Mouse (Mus musculus): ENCODE data around the gene Crebrf.

Gene Crebrf

GRCm38 (mm10) chr17:26778430-26779100, 63.1 kb downstream of the Crebrf start:
- no peak for DNase-seq (ENCODE audit: low spot score in 2 of 2)

DNA sequence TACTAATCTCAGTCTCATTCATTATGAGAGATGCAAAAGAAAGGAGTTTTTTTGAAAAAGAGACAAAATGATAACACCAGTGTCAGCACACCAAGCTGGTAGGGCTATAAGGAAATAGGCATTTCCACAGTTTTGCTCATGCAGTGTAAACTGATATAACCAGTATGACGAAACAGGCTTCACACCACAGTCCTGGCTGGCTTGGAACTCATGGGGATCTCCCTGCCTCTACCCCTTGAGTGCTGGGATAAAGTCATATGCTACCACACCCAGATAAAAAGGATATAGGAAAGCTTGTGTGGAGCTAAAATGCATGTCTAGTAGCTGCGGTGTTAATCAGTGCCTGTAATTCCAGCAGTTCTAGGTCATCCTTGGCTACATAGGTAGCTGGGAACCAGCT, 64.0 kb downstream of the Crebrf start:
- no peak for DNase-seq (ENCODE audit: low spot score in 2 of 2)

DNA sequence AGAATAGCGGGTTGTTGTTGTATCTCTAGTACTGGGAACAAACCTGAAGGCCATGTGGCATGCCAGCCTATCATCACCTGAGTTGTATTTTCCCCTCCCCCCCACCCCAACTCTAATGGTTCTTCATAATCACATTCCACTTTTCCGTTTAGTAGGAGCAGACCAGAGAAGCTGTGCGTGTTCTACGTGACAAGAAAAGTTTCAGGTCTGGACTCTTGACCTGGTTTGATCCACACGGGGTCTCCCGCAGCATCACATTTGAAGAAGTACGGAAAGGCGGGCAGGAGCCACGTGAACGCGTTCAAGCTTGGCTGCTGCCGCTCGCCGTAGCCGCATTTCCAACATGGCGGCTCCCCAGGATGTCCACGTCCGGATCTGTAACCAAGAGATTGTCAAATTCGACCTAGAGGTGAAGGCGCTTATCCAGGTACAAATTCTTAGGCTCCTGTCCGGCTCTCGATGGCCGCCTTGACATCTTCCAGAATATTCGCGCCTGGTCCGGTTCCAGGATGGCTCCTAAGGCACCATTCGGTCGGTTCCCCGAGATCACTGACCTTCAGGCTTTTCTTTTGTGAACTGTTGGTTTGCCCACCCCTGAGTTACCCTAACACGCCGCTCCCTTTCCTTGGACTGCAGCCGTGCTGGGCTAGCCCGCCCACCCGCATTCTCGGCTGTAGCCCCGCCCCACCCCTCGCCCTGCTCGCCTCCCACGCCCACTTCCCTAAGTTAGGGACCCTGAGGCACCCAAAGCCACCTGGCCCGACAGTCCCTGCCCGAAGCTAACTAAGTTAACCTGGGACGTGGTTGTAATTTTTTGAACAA, 65.5 kb downstream of the Crebrf start, which contains the start of gene Bnip1:
TSS of gene Bnip1 (plus strand) at position 317 of the 822 bp plus-strand sequence.
- DNase-seq (ENCODE audit: low spot score in 2 of 2) = peak; percentile 78 to 88

DNA sequence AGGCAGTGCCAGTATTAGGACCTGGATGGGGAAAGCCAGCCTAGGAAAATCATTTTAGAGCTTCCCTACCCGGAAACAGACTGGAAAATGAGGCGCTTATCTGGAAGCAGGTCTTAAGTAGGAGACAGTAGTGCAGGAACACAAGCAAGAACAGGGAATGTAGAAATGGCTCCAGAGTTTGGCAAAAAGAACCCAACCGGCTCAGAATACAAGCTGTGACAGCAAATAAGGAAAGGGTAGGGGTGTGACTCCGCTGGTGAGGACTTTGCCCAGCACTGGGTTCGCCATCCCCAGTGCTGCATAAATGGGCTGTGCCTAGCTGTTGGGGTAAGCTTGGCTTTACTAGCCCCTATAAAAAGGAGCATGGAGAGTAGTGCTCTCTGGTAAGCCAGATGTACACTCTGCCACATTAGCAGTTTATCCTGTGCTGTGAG, 66.2 kb downstream of the Crebrf start:
- no peak for DNase-seq (ENCODE audit: low spot score in 2 of 2)

DNA sequence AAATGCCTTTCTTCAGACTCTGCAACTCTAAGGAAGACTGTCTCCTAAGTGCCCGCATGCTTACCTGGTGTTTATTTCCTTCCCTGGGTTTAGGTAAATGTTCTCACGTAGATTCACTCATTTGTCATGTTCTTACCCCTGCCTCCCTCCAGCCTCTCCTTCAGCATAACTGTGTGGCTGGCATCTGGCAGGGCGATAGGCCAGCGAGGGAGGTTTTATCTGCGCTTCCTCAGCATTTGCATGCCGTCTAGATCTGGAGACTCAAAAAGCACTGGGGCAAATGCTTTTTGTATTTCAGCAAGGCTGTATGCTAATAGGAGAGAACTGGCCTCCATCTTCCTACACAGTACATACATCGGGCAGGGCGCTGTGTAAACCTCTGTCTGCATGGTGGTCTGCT, 69.1 kb downstream of the Crebrf start:
- DNase-seq (ENCODE audit: low spot score in 2 of 2) = peak in 1 of 2 experiments; percentile 61

- peak in 1 of 2 experiments; percentile 16 for DNase-seq (ENCODE audit: low spot score in 2 of 2)
Measured at GRCm38 (mm10) chr17:26786586-26786985, 71.1 kb downstream of the Crebrf start.

DNA sequence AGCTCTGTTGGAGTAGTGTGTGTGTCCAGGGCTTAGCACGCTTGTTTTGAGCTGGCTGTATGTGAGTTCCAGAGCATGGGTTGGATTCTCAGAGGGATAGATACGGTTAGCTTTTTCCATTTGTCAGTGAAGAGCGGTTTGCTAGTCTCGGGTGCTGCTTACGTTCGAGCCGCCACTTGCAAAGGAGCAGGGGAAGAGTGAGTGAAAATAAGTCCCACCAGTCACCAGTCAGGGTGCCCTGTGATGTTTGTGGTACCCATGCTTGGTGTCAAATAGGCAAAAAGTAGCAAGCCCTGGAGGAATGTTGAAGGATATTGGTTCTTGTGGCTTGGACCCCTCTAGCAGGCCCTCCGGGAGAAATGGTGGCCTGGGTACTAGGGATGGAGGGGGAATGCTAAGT, 73.5 kb downstream of the Crebrf start:
- peak in 1 of 2 experiments; percentile 9 for DNase-seq (ENCODE audit: low spot score in 2 of 2)

DNA sequence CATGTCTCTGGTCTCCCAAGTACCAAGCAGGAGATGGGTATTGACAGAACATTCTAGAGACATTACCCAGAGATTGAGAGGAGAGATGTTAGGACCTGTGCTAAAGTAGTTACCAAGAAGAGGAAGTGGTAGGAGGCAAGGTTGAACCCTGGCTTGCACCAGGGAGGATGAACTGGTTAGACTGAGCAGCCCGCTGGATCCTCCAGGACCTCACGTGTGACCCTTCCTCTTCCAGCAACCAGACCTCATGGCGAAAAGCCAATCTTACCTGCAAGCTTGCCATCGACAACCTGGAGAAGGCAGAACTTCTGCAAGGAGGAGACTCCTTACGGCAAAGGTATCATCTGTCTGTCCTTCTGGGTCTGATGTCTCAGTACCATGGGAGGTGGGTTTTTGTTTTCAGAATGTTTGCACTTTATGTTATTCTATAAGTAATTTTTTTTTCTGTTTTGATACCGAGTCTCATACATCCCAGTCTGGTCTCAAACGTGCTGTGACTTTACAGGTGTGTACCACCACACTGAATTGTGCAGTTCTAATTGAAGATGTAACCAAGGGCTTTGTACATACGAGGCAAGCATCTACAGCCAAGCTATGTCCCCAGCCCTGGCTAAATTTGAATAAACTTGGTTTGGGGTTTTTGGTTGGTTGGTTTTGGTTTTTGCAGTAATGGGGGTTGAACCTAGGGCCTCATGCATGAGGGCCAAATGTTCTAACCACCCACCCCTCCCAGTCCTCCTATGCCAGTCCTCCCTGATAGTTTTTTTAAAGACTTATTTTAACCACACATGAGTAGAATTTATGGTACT, 74.2 kb downstream of the Crebrf start:
- DNase-seq (ENCODE audit: low spot score in 2 of 2) = peak in 1 of 2 experiments; percentile 21

- DNase-seq (ENCODE audit: low spot score in 2 of 2) = peak in 1 of 2 experiments; percentile 41
Measured at GRCm38 (mm10) chr17:26790269-26791214, 75.1 kb downstream of the Crebrf start.

DNA sequence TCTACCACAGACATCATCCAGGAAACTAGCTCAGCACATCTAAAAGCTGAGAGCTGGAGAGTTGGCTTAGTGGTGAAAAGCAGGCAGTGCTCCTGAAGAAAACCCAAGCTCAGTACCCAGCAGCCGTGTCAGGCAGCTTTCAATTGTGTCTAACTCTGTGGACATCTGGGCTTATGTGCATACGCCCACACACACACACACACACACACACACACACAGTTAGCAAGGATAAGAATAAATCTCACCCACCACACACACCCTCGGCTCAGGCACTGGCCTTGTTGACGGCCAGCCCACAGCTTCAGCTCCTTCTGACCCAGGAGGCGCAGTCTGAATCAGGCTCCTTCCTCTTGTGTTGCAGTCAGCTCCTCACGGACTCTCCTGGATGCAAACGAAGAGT, 76.1 kb downstream of the Crebrf start:
- peak in 1 of 2 experiments; percentile 19 for DNase-seq (ENCODE audit: low spot score in 2 of 2)

GRCm38 (mm10) chr17:26792096-26792495, 76.6 kb downstream of the Crebrf start:
- DNase-seq (ENCODE audit: low spot score in 2 of 2) = peak in 1 of 2 experiments; percentile 13

DNA sequence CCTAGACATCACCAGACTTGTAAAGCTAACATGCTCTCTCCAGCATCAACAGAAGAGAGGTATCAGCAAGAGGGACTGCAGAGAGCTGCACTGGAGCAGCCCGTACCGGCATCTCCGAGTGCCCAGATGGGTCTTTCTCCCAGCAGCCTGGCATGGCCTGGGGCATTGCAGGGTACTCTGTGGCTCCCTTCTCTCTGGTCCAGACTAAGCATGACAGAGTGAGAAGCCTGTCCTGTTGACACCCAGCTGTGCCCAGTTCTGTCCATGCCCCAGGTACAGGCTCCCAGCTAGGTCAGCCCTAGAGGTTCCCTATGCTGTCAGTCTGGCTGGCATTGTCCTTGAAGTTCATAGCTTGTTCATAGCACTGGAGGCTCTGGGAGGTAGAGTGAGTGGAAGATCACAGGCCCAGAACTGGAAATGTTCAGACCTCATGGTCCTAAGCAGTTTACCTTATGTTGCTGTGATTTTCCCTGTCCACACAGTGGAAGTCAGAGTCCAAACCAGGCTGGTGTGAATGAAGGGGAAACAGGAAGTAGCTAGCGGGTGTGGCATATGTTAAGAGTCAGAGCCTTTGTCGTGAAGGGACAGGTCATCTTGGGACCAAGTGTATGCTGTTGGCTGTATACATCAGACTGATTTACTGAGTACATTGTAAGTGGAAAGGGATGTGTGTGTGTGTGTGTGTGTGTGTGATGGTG, 77.8 kb downstream of the Crebrf start:
- DNase-seq (ENCODE audit: low spot score in 2 of 2) = peak in 1 of 2 experiments; percentile 11

DNA sequence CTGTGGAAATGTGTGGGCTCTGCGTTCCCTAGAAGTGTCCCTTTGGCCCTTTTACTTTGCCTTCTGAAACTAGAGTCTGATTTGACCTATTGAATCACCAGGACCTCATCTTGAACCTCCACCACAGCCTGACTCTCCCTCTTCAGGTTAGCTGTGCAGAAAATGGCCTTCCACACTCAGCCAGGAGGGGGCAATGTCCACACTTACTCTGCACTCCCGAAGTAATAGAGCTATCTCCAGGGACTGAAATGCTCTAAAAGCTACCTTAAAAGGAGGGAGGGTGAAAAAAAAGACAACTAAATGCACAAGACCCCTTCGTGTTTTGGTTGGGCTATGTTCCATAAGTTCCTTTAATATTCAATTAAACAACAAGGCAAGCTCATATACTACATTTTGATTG, 79.3 kb downstream of the Crebrf start:
- peak in 1 of 2 experiments; percentile 73 for DNase-seq (ENCODE audit: low spot score in 2 of 2)

- peak in 1 of 2 experiments; percentile 5 for DNase-seq (ENCODE audit: low spot score in 2 of 2)
Measured at GRCm38 (mm10) chr17:26795386-26795785, 79.9 kb downstream of the Crebrf start.

DNA sequence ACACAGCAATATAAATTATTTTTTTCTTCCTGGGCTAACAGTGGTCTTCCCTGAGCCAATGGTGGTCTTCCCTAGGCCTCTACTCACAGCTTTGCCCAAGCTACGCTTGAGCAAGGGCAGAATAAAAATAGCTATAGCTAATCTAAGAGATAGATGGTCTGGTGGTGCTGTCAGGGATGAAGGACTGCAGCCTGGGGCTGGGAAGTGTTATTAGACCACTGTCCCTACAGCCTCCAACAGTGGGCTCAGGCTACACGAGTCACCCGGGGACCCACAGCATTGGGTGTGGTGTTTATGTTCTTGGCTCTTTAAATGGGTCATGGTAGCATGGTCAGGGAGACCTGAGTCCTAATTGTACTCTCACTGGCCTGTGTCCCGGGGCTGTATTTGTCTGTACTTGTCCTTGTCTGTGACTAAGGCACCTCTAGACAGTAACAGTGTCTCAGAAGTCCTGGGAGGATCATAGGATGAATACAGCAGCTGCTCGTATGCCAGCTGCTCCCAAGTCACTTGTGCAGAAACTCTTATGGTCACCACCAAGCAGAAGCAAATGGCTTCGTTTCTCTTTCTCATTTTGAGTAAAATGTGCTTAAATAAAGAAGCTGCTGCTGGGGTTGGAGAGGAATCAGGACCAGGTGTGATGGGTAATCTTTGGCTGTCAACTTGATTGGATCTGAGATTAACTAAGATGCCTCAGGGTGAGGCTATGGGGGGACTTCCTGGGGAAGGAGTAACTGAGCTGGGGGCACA, 82.1 kb downstream of the Crebrf start:
- DNase-seq (ENCODE audit: low spot score in 2 of 2) = peak in 1 of 2 experiments; percentile 6

DNA sequence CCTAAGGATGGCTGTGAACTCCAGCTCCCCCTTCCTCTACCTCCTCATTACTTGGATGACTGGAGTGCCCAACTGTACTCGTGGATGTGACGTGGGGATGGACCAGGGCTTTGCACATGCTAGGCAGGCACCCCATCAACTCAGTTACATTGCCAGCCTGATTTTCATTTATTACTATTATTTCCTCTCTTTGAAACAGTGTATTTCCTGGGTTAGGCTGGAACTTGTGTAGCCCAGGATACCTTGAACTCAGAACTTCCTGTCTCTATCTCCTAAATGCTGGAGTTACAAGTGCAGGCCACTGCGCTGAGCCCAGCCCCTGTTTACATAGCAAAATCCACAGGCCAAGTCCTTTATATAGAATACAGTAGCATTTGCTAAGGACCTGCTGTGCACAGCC, 87.4 kb downstream of the Crebrf start:
- DNase-seq (ENCODE audit: low spot score in 2 of 2) = peak in 1 of 2 experiments; percentile 6

GRCm38 (mm10) chr17:26812607-26813006, 97.2 kb downstream of the Crebrf start:
- peak in 1 of 2 experiments; percentile 4 for DNase-seq (ENCODE audit: low spot score in 2 of 2)

DNA sequence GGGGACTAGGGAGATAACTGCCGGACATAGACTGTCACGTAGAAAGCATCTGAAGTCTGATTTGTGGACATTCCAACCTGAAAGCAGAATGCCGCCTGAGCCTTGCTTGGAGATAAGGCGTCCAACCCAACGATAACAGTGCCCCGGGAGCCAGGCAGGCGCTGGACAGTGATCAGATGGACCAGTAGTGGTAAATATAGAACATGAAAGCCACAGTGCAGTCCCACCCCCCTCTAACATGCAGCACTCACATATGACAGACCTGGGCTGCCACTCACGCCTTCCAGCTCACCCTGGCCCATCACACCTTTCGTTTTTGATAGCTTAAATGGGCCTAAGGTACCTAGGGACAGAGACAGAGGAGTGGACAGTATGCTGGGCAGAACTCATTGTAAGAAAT, 98.0 kb downstream of the Crebrf start:
- DNase-seq (ENCODE audit: low spot score in 2 of 2) = peak in 1 of 2 experiments; percentile 8

- DNase-seq (ENCODE audit: low spot score in 2 of 2) = peak in 1 of 2 experiments; percentile 4
Measured at GRCm38 (mm10) chr17:26816810-26817209, 101.4 kb downstream of the Crebrf start.
